Mouse (Mus musculus): ENCODE measurements around the gene Cmss1.

DNA sequence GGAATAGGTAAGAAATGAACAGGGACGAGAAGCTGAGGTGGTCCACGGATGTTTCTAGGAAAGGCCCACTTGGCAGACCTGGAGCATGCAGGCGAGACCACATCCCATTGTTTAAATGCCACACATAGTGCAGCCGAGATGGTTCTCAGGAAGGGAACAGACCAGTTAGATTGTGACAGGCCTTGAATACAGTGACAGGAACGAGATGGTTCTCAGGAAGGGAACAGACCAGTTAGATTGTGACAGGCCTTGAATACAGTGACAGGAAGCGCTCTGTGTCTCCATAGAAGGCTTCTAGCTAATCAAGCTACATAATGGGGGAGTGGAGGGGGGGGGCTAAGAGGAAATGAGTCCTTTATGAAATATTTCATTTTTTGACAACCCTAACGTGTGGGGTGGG lies 26.6 kb downstream of the Cmss1 start:
- no peak for TF ChIP-seq GATA1 (IDR thresholded peaks at IDR 0.05; ENCODE audit: borderline replicate concordance, low read length)
- no peak for TF ChIP-seq FLI1 (IDR thresholded peaks at IDR 0.05; ENCODE audit: low read length)

All from megakaryocyte, embryonic 14.5 days (primary cell).